Mouse (Mus musculus) liver, postnatal 0 days (tissue): ENCODE results near the gene Rhbdd2.

Source experiments
- CTCF ChIP-seq: sonication (generic); IDR thresholded peaks from 2 replicates; pipeline ENCODE4 v1.5.1; 2016; ENCODE audit warnings: antibody characterized with exemption, low read depth
- EP300 ChIP-seq: IDR thresholded peaks from 2 replicates; pipeline ENCODE4 v1.6.1; 2016; ENCODE audit warnings: antibody characterized with exemption, low read depth, mild to moderate bottlenecking

DNA sequence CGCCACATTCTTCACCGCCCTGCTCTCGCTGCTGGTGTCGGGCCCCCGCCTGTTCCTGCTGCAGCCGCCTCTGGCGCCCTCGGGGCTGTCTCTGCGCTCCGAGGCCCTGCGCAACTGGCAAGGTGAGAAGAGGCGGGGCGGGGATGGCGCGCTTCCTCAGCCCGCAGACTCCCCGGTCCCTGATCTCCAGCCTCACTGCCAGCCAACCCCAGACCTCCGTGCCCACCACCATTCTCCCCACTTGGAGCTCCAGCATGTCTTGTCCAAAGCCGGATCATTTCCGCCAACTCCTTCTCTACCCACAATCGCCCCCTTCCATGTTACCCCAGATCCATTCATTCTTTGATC, 353 bp downstream of the Rhbdd2 start:
- no peak for TF ChIP-seq CTCF
- TF ChIP-seq EP300, result no peak
